Mouse (Mus musculus) forebrain, embryonic 13.5 days (tissue): ENCODE measurements at regions not wholly inside any gene's neighbourhood (a gene's known extent, or its start where the extent isn't known, plus 50 kb on each side); places are given as distances from the start of the nearest gene placed in this dataset.
A peak's percentile ranks its signal among the peaks of the same experiment; 100 is the strongest.

ENCODE experiments used
- ATAC-seq: fragments of 200-750 bp; cut with Nextera tagmentation; 2 replicates; pipeline ENCODE4 v1.8.0; 2017
- H3K27ac ChIP-seq: fragments of 300-500 bp; sonication (generic); 2 replicates; pipeline ENCODE4 v1.5.1; 2015; ENCODE audit warnings: inconsistent platforms, mild to moderate bottlenecking, moderate library complexity
- H3K27me3 ChIP-seq: fragments of 300-500 bp; sonication (generic); 2 replicates; pipeline ENCODE4 v1.6.1; 2015; ENCODE audit warnings: mild to moderate bottlenecking, inconsistent platforms
- H3K36me3 ChIP-seq: fragments of 300-500 bp; sonication (generic); 2 replicates; pipeline ENCODE4 v1.6.1; 2015; ENCODE audit warnings: mild to moderate bottlenecking, inconsistent platforms; ENCODE audit not compliant: poor library complexity, severe bottlenecking
- H3K4me1 ChIP-seq: fragments of 300-500 bp; sonication (generic); 2 replicates; pipeline ENCODE4 v1.6.1; 2015; ENCODE audit warnings: inconsistent platforms
- H3K4me2 ChIP-seq: fragments of 300-500 bp; sonication (generic); 2 replicates; pipeline ENCODE4 v1.6.1; 2015; ENCODE audit warnings: inconsistent platforms, mild to moderate bottlenecking, moderate library complexity
- H3K4me3 ChIP-seq: fragments of 300-500 bp; sonication (generic); 2 replicates; pipeline ENCODE4 v1.5.1; 2015; ENCODE audit warnings: mild to moderate bottlenecking, inconsistent platforms
- H3K9ac ChIP-seq: fragments of 300-500 bp; sonication (generic); 2 replicates; pipeline ENCODE4 v1.6.1; 2015; ENCODE audit warnings: mild to moderate bottlenecking, inconsistent platforms
- H3K9me3 ChIP-seq: fragments of 300-500 bp; sonication (generic); replicated peaks from 2 replicates; pipeline ENCODE4 v1.6.1; 2016; ENCODE audit warnings: inconsistent platforms
- WGBS: fragments of 180-500 bp; shearing (Covaris S2); methylation state at CpG from one replicate; pipeline ENCODE4 v1.1.7; 2015; 5-methylcytosine and 5-hydroxymethylcytosine counted together

DNA sequence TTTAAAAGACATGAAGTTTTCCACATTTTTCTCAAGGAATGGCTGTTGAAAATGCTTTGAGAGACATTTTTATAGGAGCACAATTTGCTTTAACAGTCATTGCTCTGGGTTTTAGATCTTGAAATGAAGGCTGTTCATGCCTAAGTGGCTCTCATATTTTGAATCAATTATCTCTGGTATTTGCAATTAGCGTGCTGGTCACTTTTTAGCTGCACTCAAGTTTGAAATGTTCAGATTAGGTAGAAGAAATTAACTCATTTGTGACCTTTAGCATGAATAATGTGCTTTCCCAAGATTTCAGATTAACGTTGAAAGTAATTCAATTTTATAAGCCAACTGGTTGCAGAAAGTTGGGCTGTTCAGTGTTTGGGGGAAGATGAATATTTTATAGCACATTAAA, 773.9 kb downstream of the D3Ertd751e start:
- Histone ChIP-seq H3K9ac (no peak overlapping the region), H3K4me2 (no peak overlapping the region), H3K27me3 (no peaks in the 10 kb centered on the region), H3K9me3 (no peaks in the 10 kb centered on the region), H3K36me3 (no peaks in the 10 kb centered on the region), H3K4me3 (no peak overlapping the region), H3K4me1 (peaks cover 6% of the 10 kb centered on the region; the same call in 1 of the 2 replicates), H3K27ac (no peak overlapping the region)
- 49% methylated on average over 2 of the region's 2 CpGs for WGBS
- no peak for ATAC-seq

DNA sequence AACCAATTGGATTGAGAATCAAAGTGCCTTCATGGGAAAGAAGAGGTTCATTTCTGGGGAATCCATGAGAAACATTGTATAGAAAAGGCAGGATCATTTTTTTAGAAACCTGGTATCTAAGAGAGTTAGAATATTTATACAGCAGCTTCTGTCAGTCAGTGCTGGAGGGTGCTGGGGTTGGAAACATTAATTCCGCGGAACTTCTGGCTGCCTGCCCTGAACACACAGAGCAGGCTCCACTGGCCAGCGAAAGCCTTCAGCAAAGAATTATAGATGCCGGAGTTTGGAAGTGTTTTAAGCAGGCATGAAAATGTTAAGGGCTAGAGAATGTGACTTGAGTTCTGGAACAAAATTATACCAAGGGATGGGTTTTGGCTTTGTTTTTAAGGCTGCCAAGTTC, 789.0 kb downstream of the D3Ertd751e start:
- no peaks in the 10 kb centered on the region for H3K9me3 ChIP-seq
- 78% methylated on average over 4 of the region's 4 CpGs for WGBS
- no peak overlapping the region for H3K9ac ChIP-seq
- H3K27me3 ChIP-seq, result no peaks in the 10 kb centered on the region
- ATAC-seq, result no peak
- no peaks in the 10 kb centered on the region for H3K4me1 ChIP-seq
- no peak overlapping the region for H3K4me2 ChIP-seq
- H3K4me3 ChIP-seq, result no peak overlapping the region
- H3K27ac ChIP-seq, result no peak overlapping the region
- H3K36me3 ChIP-seq, result no peaks in the 10 kb centered on the region

GRCm38 (mm10) chr3:42566731-42567130, 824.3 kb downstream of the D3Ertd751e start:
- H3K36me3 ChIP-seq, result no peaks in the 10 kb centered on the region
- no peaks in the 10 kb centered on the region for H3K27me3 ChIP-seq
- no peak overlapping the region for H3K27ac ChIP-seq
- H3K9me3 ChIP-seq, result no peaks in the 10 kb centered on the region
- no peak for ATAC-seq
- H3K4me3 ChIP-seq, result no peak overlapping the region
- H3K4me2 ChIP-seq, result no peak overlapping the region
- 78% methylated on average over 1 of the region's 1 CpGs for WGBS
- peaks cover under 1% of the 10 kb centered on the region; the same call in 1 of the 2 replicates for H3K4me1 ChIP-seq
- H3K9ac ChIP-seq, result no peak overlapping the region

DNA sequence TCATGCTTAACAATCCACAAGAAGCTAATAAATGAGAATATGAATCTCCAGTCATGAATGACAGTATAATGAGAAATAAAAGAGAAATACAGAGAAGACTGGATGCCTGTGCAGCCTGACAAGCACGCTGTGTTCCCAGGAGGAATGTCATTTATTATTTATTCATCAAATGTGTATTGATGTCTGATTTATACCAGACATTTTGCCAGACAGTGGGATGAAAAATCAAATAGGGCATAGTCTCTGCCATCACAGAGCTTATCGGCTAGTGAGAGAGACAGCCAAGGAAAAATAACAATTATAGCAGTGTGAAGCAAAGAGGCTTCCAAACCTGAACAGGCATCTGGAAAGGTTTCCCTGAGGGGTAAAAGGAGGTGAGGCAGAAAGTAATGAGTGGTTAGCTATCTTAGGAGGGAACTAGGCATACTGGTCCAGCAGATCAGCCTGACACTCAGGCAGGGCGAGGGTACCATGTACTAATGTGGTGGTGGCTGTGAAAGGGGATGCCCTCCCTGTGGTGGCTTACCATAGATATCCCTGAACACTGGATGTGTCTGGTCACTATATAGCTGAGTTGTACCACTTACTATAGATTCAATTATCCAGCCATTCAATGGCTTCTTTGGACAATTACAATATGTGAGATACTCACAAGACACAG, 828.1 kb downstream of the D3Ertd751e start:
- Histone ChIP-seq H3K36me3 (no peaks in the 10 kb centered on the region), H3K4me2 (no peak overlapping the region), H3K9ac (no peak overlapping the region), H3K4me1 (peaks cover 16% of the 10 kb centered on the region), H3K27ac (no peak overlapping the region), H3K4me3 (no peak overlapping the region), H3K27me3 (no peaks in the 10 kb centered on the region), H3K9me3 (no peaks in the 10 kb centered on the region)
- WGBS, result 84% methylated on average over 3 of the region's 3 CpGs
- ATAC-seq, result no peak

DNA sequence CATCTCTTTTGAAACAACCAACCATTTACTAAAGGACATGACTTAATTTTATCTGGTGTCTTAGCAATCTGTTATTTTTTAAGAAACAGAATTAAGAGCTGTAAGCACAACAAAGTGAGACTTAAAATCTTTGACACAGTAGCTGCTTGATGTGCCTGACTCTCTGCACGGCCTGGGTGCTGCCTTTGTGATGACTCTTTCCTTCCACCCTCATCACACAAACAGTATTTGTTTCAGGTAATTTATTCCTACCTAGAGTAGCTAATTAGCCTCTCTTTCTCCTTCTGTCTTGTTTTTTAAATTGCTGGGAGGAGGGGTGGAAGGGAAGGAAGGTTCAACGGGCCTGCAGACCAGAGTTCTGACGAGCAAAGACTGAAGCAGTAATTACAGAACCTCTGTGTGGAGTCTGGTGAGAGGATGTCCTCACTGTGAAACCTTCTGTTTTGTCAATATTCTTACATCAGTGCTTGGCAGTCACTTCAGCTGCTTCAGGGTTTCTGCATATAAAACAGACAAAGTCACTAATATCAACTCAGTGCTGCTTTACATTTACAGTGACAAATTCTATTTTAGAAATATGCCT, 829.6 kb downstream of the D3Ertd751e start:
- ATAC-seq, result peak; percentile 74
- Histone ChIP-seq H3K36me3 (no peaks in the 10 kb centered on the region), H3K4me1 (peaks cover 16% of the 10 kb centered on the region), H3K4me3 (no peak overlapping the region), H3K4me2 (no peak overlapping the region), H3K27ac (no peak overlapping the region), H3K27me3 (no peaks in the 10 kb centered on the region), H3K9ac (no peak overlapping the region), H3K9me3 (no peaks in the 10 kb centered on the region)
- WGBS, result 3% methylated on average over 3 of the region's 3 CpGs

DNA sequence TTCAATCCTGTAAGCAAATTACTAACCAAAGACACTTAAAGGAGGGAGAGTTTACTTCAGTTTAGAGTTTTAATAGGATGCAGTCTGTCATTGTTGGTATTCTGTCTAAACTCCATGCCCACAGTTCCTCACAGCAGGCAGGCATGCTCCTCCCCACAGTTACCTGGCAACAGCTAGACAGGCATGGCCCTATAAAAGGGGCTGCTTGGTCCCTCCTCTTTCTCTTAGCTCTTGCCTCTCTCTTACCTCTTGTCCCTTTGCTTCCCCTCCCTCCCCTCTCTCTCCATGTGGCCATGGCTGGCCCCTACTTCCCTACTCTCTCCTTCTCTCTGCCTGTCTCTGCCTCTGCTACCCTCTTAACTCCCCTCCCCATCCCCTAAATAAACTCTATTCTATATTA, 830.7 kb downstream of the D3Ertd751e start:
- Histone ChIP-seq H3K9ac (no peak overlapping the region), H3K9me3 (no peaks in the 10 kb centered on the region), H3K4me1 (peaks cover 16% of the 10 kb centered on the region), H3K36me3 (no peaks in the 10 kb centered on the region), H3K4me3 (no peak overlapping the region), H3K27me3 (no peaks in the 10 kb centered on the region), H3K27ac (no peak overlapping the region), H3K4me2 (no peak overlapping the region)
- peak; percentile 88 for ATAC-seq

- H3K27me3 ChIP-seq, result no peaks in the 10 kb centered on the region
- no peaks in the 10 kb centered on the region for H3K9me3 ChIP-seq
- no peaks in the 10 kb centered on the region for H3K36me3 ChIP-seq
- H3K27ac ChIP-seq, result no peak overlapping the region
- no peak overlapping the region for H3K9ac ChIP-seq
- H3K4me1 ChIP-seq, result no peaks in the 10 kb centered on the region
- 25% methylated on average over 1 of the region's 1 CpGs for WGBS
- ATAC-seq, result no peak
- no peak overlapping the region for H3K4me3 ChIP-seq
- H3K4me2 ChIP-seq, result no peak overlapping the region
Observed at GRCm38 (mm10) chr3:42582311-42582710, 839.9 kb downstream of the D3Ertd751e start.

- H3K9me3 ChIP-seq, result no peaks in the 10 kb centered on the region
- WGBS, result 48% methylated on average over 6 of the region's 6 CpGs
- no peaks in the 10 kb centered on the region for H3K4me1 ChIP-seq
- H3K27ac ChIP-seq, result no peak overlapping the region
- no peak overlapping the region for H3K9ac ChIP-seq
- no peak overlapping the region for H3K4me2 ChIP-seq
- no peaks in the 10 kb centered on the region for H3K27me3 ChIP-seq
- no peaks in the 10 kb centered on the region for H3K36me3 ChIP-seq
- peak; percentile 72; the same call in 1 of the 2 replicates for ATAC-seq
- H3K4me3 ChIP-seq, result no peak overlapping the region
Observed at GRCm38 (mm10) chr3:42587296-42587932, 845.0 kb downstream of the D3Ertd751e start.

DNA sequence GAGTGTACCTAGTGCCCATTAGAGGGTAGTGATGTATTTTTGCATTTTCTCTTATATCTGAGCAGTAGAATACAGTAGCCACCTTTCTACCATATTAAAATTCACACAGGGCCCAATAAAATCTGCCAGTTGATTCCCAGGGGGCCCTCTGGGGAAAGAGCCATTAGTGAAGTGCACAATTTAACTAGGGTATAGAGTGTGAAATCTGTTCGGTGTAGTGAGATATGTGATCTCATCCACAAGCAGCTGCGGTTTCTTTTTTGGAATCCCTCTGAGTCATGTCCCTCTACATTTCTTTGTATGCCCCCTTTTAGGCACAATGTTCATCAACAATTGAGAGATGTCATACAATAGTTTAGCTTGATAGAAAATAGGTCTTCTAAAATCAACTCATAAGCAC, 847.1 kb downstream of the D3Ertd751e start:
- Histone ChIP-seq H3K9ac (no peak overlapping the region), H3K9me3 (no peaks in the 10 kb centered on the region), H3K27me3 (no peaks in the 10 kb centered on the region), H3K4me3 (no peak overlapping the region), H3K4me1 (0 out of 2 replicates have a peak, but pooled peaks cover 2% of the 10 kb centered on the region), H3K27ac (no peak overlapping the region), H3K4me2 (no peak overlapping the region), H3K36me3 (no peaks in the 10 kb centered on the region)
- WGBS, result 66% methylated on average over 2 of the region's 2 CpGs
- no peak for ATAC-seq

- H3K27me3 ChIP-seq, result no peaks in the 10 kb centered on the region
- no peak overlapping the region for H3K4me2 ChIP-seq
- 0 out of 2 replicates have a peak, but pooled peaks cover 2% of the 10 kb centered on the region for H3K4me1 ChIP-seq
- no peaks in the 10 kb centered on the region for H3K9me3 ChIP-seq
- no peak overlapping the region for H3K9ac ChIP-seq
- H3K4me3 ChIP-seq, result no peak overlapping the region
- ATAC-seq, result no peak
- H3K27ac ChIP-seq, result no peak overlapping the region
- WGBS, result 95% methylated on average over 2 of the region's 2 CpGs
- no peaks in the 10 kb centered on the region for H3K36me3 ChIP-seq
Observed at GRCm38 (mm10) chr3:42590126-42590525, 847.7 kb downstream of the D3Ertd751e start.

- 79% methylated on average over 6 of the region's 6 CpGs for WGBS
- H3K36me3 ChIP-seq, result no peaks in the 10 kb centered on the region
- no peak for ATAC-seq
- no peak overlapping the region for H3K9ac ChIP-seq
- 0 out of 2 replicates have a peak, but pooled peaks cover 2% of the 10 kb centered on the region for H3K4me1 ChIP-seq
- no peak overlapping the region for H3K27ac ChIP-seq
- H3K9me3 ChIP-seq, result no peaks in the 10 kb centered on the region
- no peak overlapping the region for H3K4me3 ChIP-seq
- H3K4me2 ChIP-seq, result no peak overlapping the region
- H3K27me3 ChIP-seq, result no peaks in the 10 kb centered on the region
Observed at GRCm38 (mm10) chr3:42593792-42594433, 851.5 kb downstream of the D3Ertd751e start.

- Histone ChIP-seq H3K4me1 (0 out of 2 replicates have a peak, but pooled peaks cover 2% of the 10 kb centered on the region), H3K36me3 (no peaks in the 10 kb centered on the region), H3K4me3 (no peak overlapping the region), H3K9me3 (no peaks in the 10 kb centered on the region), H3K27me3 (no peaks in the 10 kb centered on the region), H3K9ac (no peak overlapping the region), H3K27ac (no peak overlapping the region), H3K4me2 (no peak overlapping the region)
- WGBS, result 70% methylated on average over 1 of the region's 1 CpGs
- peak; percentile 50; the same call in 1 of the 2 replicates for ATAC-seq
Observed at GRCm38 (mm10) chr3:42596686-42597085, 854.3 kb downstream of the D3Ertd751e start.
